Mouse (Mus musculus) liver, embryonic 13.5 days (tissue): ENCODE data around the gene Mboat1. TPM values are rescaled to one million over a fixed set of nuclear protein-coding genes. Genes with fewer than 3 reads are reported as not detected.

Source experiments
- ATAC-seq: fragments of 200-750 bp; cut with Nextera tagmentation; 2 replicates; pipeline ENCODE4 v1.8.0; 2017; ENCODE audit warnings: low read depth, mild to moderate bottlenecking, moderate number of reproducible peaks, moderate library complexity
- DNase-seq: peaks from one replicate; pipeline ENCODE4 v3.0.0; 2022
- H3K27ac ChIP-seq: fragments of 300-500 bp; sonication (generic); 2 replicates; pipeline ENCODE4 v1.5.1; 2015; ENCODE audit warnings: moderate library complexity, mild to moderate bottlenecking, inconsistent platforms
- H3K27me3 ChIP-seq: fragments of 300-500 bp; sonication (generic); 2 replicates; pipeline ENCODE4 v1.6.1; 2015; ENCODE audit warnings: mild to moderate bottlenecking, inconsistent platforms
- H3K36me3 ChIP-seq: fragments of 300-500 bp; sonication (generic); 2 replicates; pipeline ENCODE4 v1.6.1; 2015; ENCODE audit warnings: mild to moderate bottlenecking, inconsistent platforms
- H3K4me1 ChIP-seq: fragments of 300-500 bp; sonication (generic); replicated peaks from 2 replicates; pipeline ENCODE4 v1.6.1; 2015; ENCODE audit warnings: inconsistent platforms
- H3K4me2 ChIP-seq: fragments of 300-500 bp; sonication (generic); 2 replicates; pipeline ENCODE4 v1.6.1; 2015; ENCODE audit warnings: inconsistent platforms, mild to moderate bottlenecking, moderate library complexity
- H3K4me3 ChIP-seq: fragments of 300-500 bp; sonication (generic); replicated peaks from 2 replicates; pipeline ENCODE4 v1.5.1; 2015; ENCODE audit warnings: mild to moderate bottlenecking, inconsistent platforms
- H3K9ac ChIP-seq: fragments of 300-500 bp; sonication (generic); 2 replicates; pipeline ENCODE4 v1.6.1; 2015; ENCODE audit warnings: mild to moderate bottlenecking, inconsistent platforms
- H3K9me3 ChIP-seq: fragments of 300-500 bp; sonication (generic); replicated peaks from 2 replicates; pipeline ENCODE4 v1.6.1; 2016; ENCODE audit warnings: inconsistent platforms
- WGBS: fragments of 180-500 bp; shearing (Covaris S2); methylation state at CpG from one replicate; pipeline ENCODE4 v1.1.7; 2015; ENCODE audit not compliant: insufficient replicate concordance; 5-methylcytosine and 5-hydroxymethylcytosine counted together
- polyA plus RNA-seq: library from polyadenylated mRNA; unstranded; fragments of >200 nt; fragmentation: Nextera tagmentation; extraction: Ambion mirVana; gene quantifications from 2 replicates; pipeline ENCODE4 v1.2.1, GENCODE M21; 2015

The Mboat1 gene
- polyA plus RNA-seq, result 1.7 and 2.3 TPM in 2 replicates

DNA sequence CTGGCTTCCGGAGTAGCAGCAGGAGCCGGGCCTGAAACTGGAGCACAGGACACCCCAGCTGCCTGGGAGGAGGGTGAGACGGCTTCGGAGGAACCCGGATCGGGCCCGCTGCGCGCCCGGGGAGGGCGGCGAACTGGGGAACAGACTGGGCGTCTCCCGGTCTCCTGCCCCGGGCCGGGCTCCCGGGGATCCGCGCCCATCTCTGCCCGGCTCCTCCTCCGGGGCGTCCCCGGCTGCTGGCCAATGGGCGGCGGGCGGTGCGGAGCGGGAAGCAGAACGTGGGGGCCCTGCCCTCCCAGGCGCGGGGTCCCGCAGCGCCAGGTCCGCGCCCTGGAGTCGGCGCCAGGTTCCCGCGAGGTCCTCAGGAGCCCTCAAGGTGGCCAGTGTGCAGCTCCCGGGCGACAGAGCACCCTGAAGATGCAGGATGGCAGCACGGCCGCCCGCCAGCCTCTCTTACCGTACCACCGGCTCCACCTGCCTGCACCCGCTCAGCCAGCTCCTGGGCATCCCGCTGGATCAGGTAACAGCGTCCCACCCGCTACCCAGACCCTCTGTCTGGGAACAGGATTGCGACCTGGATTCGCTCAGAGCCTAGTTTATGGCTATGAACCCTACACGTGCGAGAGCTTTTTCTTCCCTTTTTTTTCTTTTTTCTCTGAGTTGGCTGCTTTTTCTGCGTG, at the start of gene Mboat1:
Gene Mboat1 (plus strand): TSS at position 247 of the 680 bp plus-strand sequence.
- no peaks in the 10 kb centered on the region for H3K36me3 ChIP-seq
- DNase-seq, result peak; percentile 56
- peaks cover 4% of the 10 kb centered on the region; the same call in 1 of the 2 replicates for H3K4me1 ChIP-seq
- peaks cover 42% of the 10 kb centered on the region for H3K27me3 ChIP-seq
- H3K9ac ChIP-seq, result peak within 1 kb of the TSS; percentile 65
- peak within 1 kb of the TSS; percentile 74 for H3K4me2 ChIP-seq
- H3K27ac ChIP-seq, result no peak within 1 kb of the TSS
- no peaks in the 10 kb centered on the region for H3K9me3 ChIP-seq
- under 1% methylated on average over 50 of the region's 55 CpGs for WGBS
- ATAC-seq, result peak; percentile 93
- peak within 1 kb of the TSS; percentile 57 for H3K4me3 ChIP-seq

- no peak overlapping the region for H3K4me2 ChIP-seq
- ATAC-seq, result no peak
- H3K27me3 ChIP-seq, result no peaks in the 10 kb centered on the region
- no peak overlapping the region for H3K9ac ChIP-seq
- H3K4me3 ChIP-seq, result no peak overlapping the region
- DNase-seq, result no peak
- H3K36me3 ChIP-seq, result no peaks in the 10 kb centered on the region
- WGBS, result 33% methylated on average over 2 of the region's 2 CpGs
- H3K9me3 ChIP-seq, result no peaks in the 10 kb centered on the region
- H3K4me1 ChIP-seq, result no peaks in the 10 kb centered on the region
- H3K27ac ChIP-seq, result no peak overlapping the region
Observed at GRCm38 (mm10) chr13:30093086-30093485, 43.2 kb upstream of the Mboat1 start.

DNA sequence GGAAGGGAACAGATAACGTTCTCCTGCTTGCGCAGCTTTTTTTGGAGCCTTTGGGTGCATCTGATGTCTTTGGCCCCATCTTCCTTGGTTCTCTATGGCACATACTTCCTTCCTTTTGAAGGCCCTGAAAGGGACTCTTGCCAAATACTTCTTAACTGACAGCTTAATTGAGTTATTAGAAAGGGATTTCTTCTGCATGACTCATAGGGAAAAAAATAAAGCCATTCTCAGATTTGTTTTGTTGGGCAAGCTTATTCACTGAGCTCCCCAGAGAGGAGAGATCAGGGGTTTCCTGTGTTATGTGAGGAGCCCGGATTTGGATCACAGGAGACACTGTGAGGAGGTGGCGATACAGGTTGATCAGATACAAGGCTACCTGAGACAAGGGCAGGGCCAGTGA, 40.4 kb upstream of the Mboat1 start:
- DNase-seq, result no peak
- WGBS, result 55% methylated on average over 4 of the region's 4 CpGs
- H3K36me3 ChIP-seq, result no peaks in the 10 kb centered on the region

DNA sequence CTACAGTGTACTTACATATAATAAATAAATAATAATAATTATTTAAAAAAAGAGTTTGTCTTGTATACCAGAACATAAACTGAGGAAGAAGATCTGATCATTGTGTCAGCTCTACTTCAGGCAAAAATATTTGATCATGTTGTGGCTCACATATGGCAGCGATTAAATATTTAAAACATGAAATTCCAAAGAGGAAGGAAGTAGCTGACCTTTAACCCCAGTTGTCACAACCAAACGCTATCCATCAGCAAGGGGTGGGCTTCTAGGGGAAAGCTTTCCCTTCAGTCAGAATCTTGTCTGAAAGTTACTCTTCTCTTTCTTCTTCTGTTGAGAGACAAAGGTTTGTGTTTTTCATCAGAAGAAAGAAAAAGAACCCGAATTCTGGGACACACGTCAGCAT, 39.8 kb upstream of the Mboat1 start:
- Histone ChIP-seq H3K36me3 (no peaks in the 10 kb centered on the region), H3K4me3 (no peak overlapping the region), H3K27ac (no peak overlapping the region), H3K9ac (no peak overlapping the region), H3K4me2 (no peak overlapping the region), H3K4me1 (no peaks in the 10 kb centered on the region), H3K27me3 (no peaks in the 10 kb centered on the region), H3K9me3 (no peaks in the 10 kb centered on the region)
- WGBS, result 48% methylated on average over 4 of the region's 4 CpGs
- no peak for DNase-seq
- ATAC-seq, result no peak

More for the DNA sequence above, 40.4 kb upstream of the Mboat1 start:
- Histone ChIP-seq H3K4me1 (no peaks in the 10 kb centered on the region), H3K9ac (no peak overlapping the region), H3K9me3 (no peaks in the 10 kb centered on the region), H3K27me3 (no peaks in the 10 kb centered on the region), H3K4me2 (no peak overlapping the region), H3K27ac (no peak overlapping the region), H3K4me3 (no peak overlapping the region)
- no peak for ATAC-seq

DNA sequence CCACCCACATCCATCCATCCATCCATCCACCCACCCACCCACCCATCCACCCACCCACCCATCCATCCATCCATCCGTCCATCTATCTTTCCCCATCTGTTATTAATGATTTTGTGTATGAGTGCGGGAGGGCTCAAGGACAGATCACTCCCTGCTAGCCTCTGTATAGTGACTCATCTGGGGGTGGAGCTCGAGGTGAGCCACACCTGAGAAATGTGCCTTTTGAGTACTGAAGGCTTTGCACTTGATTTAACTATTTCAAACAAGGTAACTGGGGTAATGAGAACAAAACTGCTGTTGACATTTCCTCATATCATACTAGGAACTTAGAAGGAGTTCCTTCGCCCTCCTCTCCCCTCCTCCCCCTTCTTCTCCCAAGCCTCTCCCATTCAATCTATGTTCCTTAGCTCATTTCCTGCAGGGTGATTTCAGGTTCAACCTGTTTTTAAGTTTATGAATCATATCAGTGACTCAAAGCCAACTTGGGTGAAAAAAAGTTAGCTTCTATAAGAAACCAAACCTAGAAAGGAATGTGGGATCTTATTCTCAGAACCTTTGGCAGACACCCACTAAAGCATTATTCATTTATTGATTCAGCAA, 27.2 kb upstream of the Mboat1 start:
- 59% methylated on average over 4 of the region's 4 CpGs for WGBS
- no peaks in the 10 kb centered on the region for H3K36me3 ChIP-seq
- no peak overlapping the region for H3K4me3 ChIP-seq
- DNase-seq (no peak), ATAC-seq (no peak)
- no peak overlapping the region for H3K27ac ChIP-seq
- no peaks in the 10 kb centered on the region for H3K4me1 ChIP-seq
- no peak overlapping the region for H3K9ac ChIP-seq
- no peaks in the 10 kb centered on the region for H3K27me3 ChIP-seq
- H3K9me3 ChIP-seq, result no peaks in the 10 kb centered on the region
- no peak overlapping the region for H3K4me2 ChIP-seq

DNA sequence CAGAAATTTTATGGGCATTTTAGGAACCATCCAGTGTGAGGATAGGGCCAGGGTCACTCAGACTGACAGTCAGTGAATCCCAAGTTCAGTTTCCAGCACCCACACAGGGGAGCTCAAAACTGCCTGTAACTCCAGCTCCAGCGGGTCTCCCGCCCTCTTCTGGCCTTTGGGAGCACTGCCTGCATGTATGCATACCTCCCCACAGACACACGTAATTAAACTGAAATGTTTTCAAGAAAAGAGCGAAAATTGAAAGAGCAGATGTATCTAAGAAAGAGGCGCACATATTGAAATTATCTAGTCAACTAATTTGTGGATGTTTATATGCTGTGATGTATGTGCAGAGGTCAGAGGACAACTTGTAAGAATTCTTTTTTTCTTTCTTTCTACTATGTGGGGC, 20.5 kb upstream of the Mboat1 start:
- H3K36me3 ChIP-seq, result no peaks in the 10 kb centered on the region
- no peak overlapping the region for H3K9ac ChIP-seq
- no peak overlapping the region for H3K4me3 ChIP-seq
- no peak overlapping the region for H3K4me2 ChIP-seq
- H3K4me1 ChIP-seq, result no peaks in the 10 kb centered on the region
- no peak overlapping the region for H3K27ac ChIP-seq
- no peak for DNase-seq
- WGBS, result 69% methylated on average over 5 of the region's 5 CpGs
- H3K27me3 ChIP-seq, result no peaks in the 10 kb centered on the region
- ATAC-seq, result no peak
- H3K9me3 ChIP-seq, result no peaks in the 10 kb centered on the region

DNA sequence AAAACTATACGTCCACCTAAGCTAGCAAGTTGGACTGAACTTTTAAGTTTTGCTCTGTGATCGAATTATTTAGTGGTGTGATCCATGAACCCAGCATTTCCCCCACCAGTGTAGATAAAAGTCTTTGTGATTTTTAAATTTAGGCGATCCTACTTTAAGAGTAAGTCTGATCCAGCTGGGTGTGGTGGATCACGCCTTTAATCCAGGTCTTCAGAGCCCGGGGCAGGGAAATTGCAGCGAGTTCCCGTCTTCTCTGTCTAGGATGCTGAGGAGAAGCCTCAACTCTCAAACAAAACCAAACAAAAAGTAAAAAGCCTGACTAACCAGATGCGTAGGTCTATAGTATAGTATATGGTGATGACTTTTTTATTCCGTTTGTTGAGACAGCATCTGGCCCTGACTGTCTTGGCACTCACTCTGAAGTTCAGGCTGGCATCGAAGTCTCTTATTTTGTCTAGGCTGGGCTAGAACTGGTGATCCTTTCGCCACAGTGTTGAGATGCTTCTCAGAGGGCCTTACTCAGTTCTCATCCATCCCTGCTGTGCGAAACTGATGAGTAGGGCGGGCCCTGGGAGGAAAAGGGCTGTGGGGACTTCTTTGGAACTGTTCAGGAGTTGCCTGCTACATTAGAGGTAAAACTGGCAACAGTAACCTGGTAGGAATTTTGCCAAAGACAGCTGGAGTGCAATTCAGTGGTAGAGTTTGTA, 787 bp downstream of the Mboat1 start:
- no peaks in the 10 kb centered on the region for H3K9me3 ChIP-seq
- peak overlapping the region; percentile 74 for H3K4me2 ChIP-seq
- H3K27ac ChIP-seq, result no peak overlapping the region
- peak overlapping the region; percentile 57 for H3K4me3 ChIP-seq
- WGBS, result 33% methylated on average over 13 of the region's 13 CpGs
- H3K27me3 ChIP-seq, result peaks cover 42% of the 10 kb centered on the region
- no peaks in the 10 kb centered on the region for H3K36me3 ChIP-seq
- H3K9ac ChIP-seq, result peak overlapping the region; percentile 65; the same call in 1 of the 2 replicates
- DNase-seq (no peak), ATAC-seq (no peak)
- peaks cover 4% of the 10 kb centered on the region; the same call in 1 of the 2 replicates for H3K4me1 ChIP-seq

GRCm38 (mm10) chr13:30137951-30138350, 1.7 kb downstream of the Mboat1 start:
- WGBS, result 52% methylated on average over 6 of the region's 6 CpGs
- Histone ChIP-seq H3K27me3 (peaks cover 42% of the 10 kb centered on the region), H3K4me3 (no peak overlapping the region), H3K4me2 (0 out of 2 replicates have a peak overlapping the region, but pooled peaks have one; percentile 74), H3K4me1 (peaks cover 4% of the 10 kb centered on the region; the same call in 1 of the 2 replicates), H3K36me3 (no peaks in the 10 kb centered on the region), H3K27ac (no peak overlapping the region), H3K9me3 (no peaks in the 10 kb centered on the region), H3K9ac (no peak overlapping the region)
- ATAC-seq (no peak), DNase-seq (no peak)

DNA sequence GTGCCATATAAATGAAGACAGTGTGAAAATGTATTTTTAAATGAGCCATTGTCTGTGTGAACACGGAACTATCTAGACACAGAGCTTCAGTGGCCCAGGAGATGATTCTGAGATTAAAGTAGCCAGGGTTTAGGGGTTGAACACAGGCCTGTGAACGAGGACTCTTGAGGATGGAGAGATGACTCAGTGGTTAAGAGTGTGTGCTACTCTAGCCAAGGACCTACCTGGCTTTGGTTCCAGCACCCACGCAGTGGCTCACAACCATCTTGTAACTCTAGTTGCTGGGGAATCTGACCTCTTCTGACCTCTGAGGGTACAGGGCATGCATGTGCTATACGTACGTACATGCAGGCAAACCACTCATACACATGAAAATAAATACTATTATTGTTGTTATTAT, 3.9 kb downstream of the Mboat1 start:
- Histone ChIP-seq H3K36me3 (no peaks in the 10 kb centered on the region), H3K27ac (no peak overlapping the region), H3K9me3 (no peaks in the 10 kb centered on the region), H3K27me3 (peaks cover 34% of the 10 kb centered on the region), H3K9ac (no peak overlapping the region), H3K4me1 (peaks cover 4% of the 10 kb centered on the region; the same call in 1 of the 2 replicates), H3K4me2 (no peak overlapping the region), H3K4me3 (no peak overlapping the region)
- DNase-seq, result no peak
- ATAC-seq, result no peak
- 68% methylated on average over 5 of the region's 5 CpGs for WGBS

DNA sequence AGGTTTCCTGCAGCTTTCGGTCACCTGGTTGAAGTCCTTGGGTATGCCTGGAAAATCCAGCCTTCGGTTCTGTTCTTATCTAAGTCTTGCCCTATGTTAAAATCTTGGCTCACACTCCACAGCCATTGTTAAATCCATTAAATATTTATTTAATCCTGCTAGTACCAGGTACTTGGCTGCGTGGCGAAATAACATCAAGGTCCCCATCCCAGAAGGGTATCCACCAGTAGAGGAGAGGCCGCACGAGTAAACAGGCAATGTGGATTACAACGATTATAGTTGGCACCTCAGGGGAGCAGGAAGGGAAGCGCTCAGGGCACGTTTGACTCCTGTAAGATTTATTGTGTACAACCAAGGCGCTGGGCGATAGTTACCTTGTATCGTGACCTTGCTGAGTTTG, 4.4 kb downstream of the Mboat1 start:
- H3K9me3 ChIP-seq, result no peaks in the 10 kb centered on the region
- ATAC-seq, result no peak
- H3K36me3 ChIP-seq, result no peaks in the 10 kb centered on the region
- peaks cover 4% of the 10 kb centered on the region; the same call in 1 of the 2 replicates for H3K4me1 ChIP-seq
- no peak overlapping the region for H3K27ac ChIP-seq
- H3K4me2 ChIP-seq, result no peak overlapping the region
- H3K9ac ChIP-seq, result no peak overlapping the region
- H3K27me3 ChIP-seq, result peaks cover 30% of the 10 kb centered on the region
- no peak overlapping the region for H3K4me3 ChIP-seq
- WGBS, result 74% methylated on average over 12 of the region's 12 CpGs
- DNase-seq, result no peak

GRCm38 (mm10) chr13:30141996-30142395, 5.7 kb downstream of the Mboat1 start:
- Histone ChIP-seq H3K4me1 (no peaks in the 10 kb centered on the region), H3K4me3 (no peak overlapping the region), H3K9ac (no peak overlapping the region), H3K4me2 (no peak overlapping the region), H3K36me3 (no peaks in the 10 kb centered on the region), H3K27ac (no peak overlapping the region), H3K9me3 (no peaks in the 10 kb centered on the region), H3K27me3 (peaks cover 19% of the 10 kb centered on the region)
- ATAC-seq (no peak), DNase-seq (no peak)
- WGBS, result 73% methylated on average over 5 of the region's 5 CpGs
